Mouse (Mus musculus): Measurements from ENCODE around the gene Slc4a4.

- TF ChIP-seq POLR2A (IDR thresholded peaks at IDR 0.05; ENCODE audit: borderline replicate concordance, control insufficient read depth, low read depth, low read length) (no peak), CTCF (IDR thresholded peaks at IDR 0.05; ENCODE audit: control insufficient read depth, insufficient read depth, low read length) (no peak)
Measured at GRCm38 (mm10) chr5:89147282-89147790, 260.7 kb downstream of the Slc4a4 start.
